Mouse (Mus musculus) erythroblast, embryonic 14.5 days (primary cell): Measurements from ENCODE around the gene Fam187a.

ENCODE experiments used
- GATA1 ChIP-seq: IDR thresholded peaks from 2 replicates; pipeline ENCODE4 v1.6.1; 2012; ENCODE audit warnings: low read length, inconsistent platforms, mixed read lengths
- TAL1 ChIP-seq: IDR thresholded peaks from 3 replicates; pipeline ENCODE4 v1.6.1; 2012; ENCODE audit warnings: low read length, inconsistent platforms, mixed read lengths

GRCm38 (mm10) chr11:102838616-102839150 lies 46.3 kb upstream of the Fam187a start:
- TF ChIP-seq TAL1 (no peak), GATA1 (no peak)
